Mouse (Mus musculus) kidney, embryonic 15.5 days (tissue): ENCODE data around the gene Ezh1. TPM values are rescaled to one million over a fixed set of nuclear protein-coding genes. Genes with fewer than 3 reads are reported as not detected.

Experiments used
- ATAC-seq: fragments of 200-750 bp; cut with Nextera tagmentation; replicated peaks from 2 replicates; pipeline ENCODE4 v1.8.0; 2017; ENCODE audit warnings: moderate TSS enrichment; ENCODE audit not compliant: low FRiP score
- H3K27ac ChIP-seq: fragments of 300-500 bp; sonication (generic); 2 replicates; pipeline ENCODE4 v1.5.1; 2015; ENCODE audit warnings: mild to moderate bottlenecking, inconsistent platforms
- H3K27me3 ChIP-seq: fragments of 300-500 bp; sonication (generic); 2 replicates; pipeline ENCODE4 v1.6.1; 2015; ENCODE audit warnings: inconsistent platforms
- H3K36me3 ChIP-seq: fragments of 300-500 bp; sonication (generic); 2 replicates; pipeline ENCODE4 v1.6.1; 2015; ENCODE audit warnings: inconsistent platforms
- H3K4me1 ChIP-seq: fragments of 300-500 bp; sonication (generic); 2 replicates; pipeline ENCODE4 v1.6.1; 2015; ENCODE audit warnings: inconsistent platforms
- H3K4me2 ChIP-seq: fragments of 300-500 bp; sonication (generic); 2 replicates; pipeline ENCODE4 v1.6.1; 2015; ENCODE audit warnings: moderate library complexity, mild to moderate bottlenecking, inconsistent platforms
- H3K4me3 ChIP-seq: fragments of 300-500 bp; sonication (generic); replicated peaks from 2 replicates; pipeline ENCODE4 v1.5.1; 2015; ENCODE audit warnings: mild to moderate bottlenecking, inconsistent platforms
- H3K9ac ChIP-seq: fragments of 300-500 bp; sonication (generic); 2 replicates; pipeline ENCODE4 v1.6.1; 2015; ENCODE audit warnings: mild to moderate bottlenecking, inconsistent platforms
- H3K9me3 ChIP-seq: fragments of 300-500 bp; sonication (generic); replicated peaks from 2 replicates; pipeline ENCODE4 v1.6.1; 2016; ENCODE audit warnings: inconsistent platforms
- WGBS: fragments of 180-500 bp; shearing (Covaris S2); methylation state at CpG from one replicate; pipeline ENCODE4 v1.1.7; 2015; ENCODE audit warnings: mixed read lengths; 5-methylcytosine and 5-hydroxymethylcytosine counted together
- polyA plus RNA-seq: library from polyadenylated mRNA; unstranded; fragments of >200 nt; fragmentation: Nextera tagmentation; extraction: Ambion mirVana; gene quantifications from 2 replicates; pipeline ENCODE4 v1.2.1, GENCODE M21; 2015

Gene Ezh1
- polyA plus RNA-seq, 1 experiment from 2014 or later = 27.0 TPM

GRCm38 (mm10) chr11:101194643-101195042, 31.6 kb downstream of the Ezh1 start:
- no peak overlapping the region for H3K4me2 ChIP-seq
- 82% methylated on average over 6 of the region's 6 CpGs for WGBS
- H3K9me3 ChIP-seq = no peaks in the 10 kb centered on the region
- no peaks in the 10 kb centered on the region for H3K27me3 ChIP-seq
- no peak overlapping the region for H3K4me3 ChIP-seq
- ATAC-seq = no peak
- no peak overlapping the region for H3K9ac ChIP-seq
- H3K36me3 ChIP-seq = peaks cover 73% of the 10 kb centered on the region
- H3K4me1 ChIP-seq = peaks cover 31% of the 10 kb centered on the region
- H3K27ac ChIP-seq = 0 out of 2 replicates have a peak overlapping the region, but pooled peaks have one; percentile 9

GRCm38 (mm10) chr11:101194137-101194536, 32.1 kb downstream of the Ezh1 start:
- Histone ChIP-seq H3K9me3 (no peaks in the 10 kb centered on the region), H3K4me2 (no peak overlapping the region), H3K9ac (no peak overlapping the region), H3K27ac (no peak overlapping the region), H3K4me1 (peaks cover 36% of the 10 kb centered on the region), H3K36me3 (peaks cover 68% of the 10 kb centered on the region), H3K4me3 (no peak overlapping the region), H3K27me3 (no peaks in the 10 kb centered on the region)
- WGBS = 75% methylated on average over 5 of the region's 5 CpGs
- no peak for ATAC-seq

- no peak overlapping the region for H3K9ac ChIP-seq
- no peak overlapping the region for H3K4me2 ChIP-seq
- no peak overlapping the region for H3K27ac ChIP-seq
- ATAC-seq = no peak
- peaks cover 57% of the 10 kb centered on the region for H3K36me3 ChIP-seq
- H3K9me3 ChIP-seq = no peaks in the 10 kb centered on the region
- 94% methylated on average over 7 of the region's 7 CpGs for WGBS
- no peaks in the 10 kb centered on the region for H3K27me3 ChIP-seq
- no peak overlapping the region for H3K4me3 ChIP-seq
- peaks cover 47% of the 10 kb centered on the region for H3K4me1 ChIP-seq
These were observed 33.2 kb downstream of the Ezh1 start for GRCm38 (mm10) chr11:101193076-101193475.

GRCm38 (mm10) chr11:101192646-101193045, 33.6 kb downstream of the Ezh1 start:
- no peak overlapping the region for H3K4me2 ChIP-seq
- H3K27me3 ChIP-seq = no peaks in the 10 kb centered on the region
- no peak for ATAC-seq
- H3K27ac ChIP-seq = 0 out of 2 replicates have a peak overlapping the region, but pooled peaks have one; percentile 95
- H3K9me3 ChIP-seq = no peaks in the 10 kb centered on the region
- H3K36me3 ChIP-seq = peaks cover 53% of the 10 kb centered on the region
- no peak overlapping the region for H3K4me3 ChIP-seq
- 93% methylated on average over 6 of the region's 6 CpGs for WGBS
- H3K9ac ChIP-seq = no peak overlapping the region
- H3K4me1 ChIP-seq = peaks cover 49% of the 10 kb centered on the region

- no peak for ATAC-seq
- Histone ChIP-seq H3K4me1 (peaks cover 49% of the 10 kb centered on the region), H3K4me2 (no peak overlapping the region), H3K9ac (0 out of 2 replicates have a peak overlapping the region, but pooled peaks have one; percentile 2), H3K4me3 (no peak overlapping the region), H3K27me3 (no peaks in the 10 kb centered on the region), H3K36me3 (peaks cover 47% of the 10 kb centered on the region), H3K27ac (peak overlapping the region; percentile 95; the same call in 1 of the 2 replicates), H3K9me3 (no peaks in the 10 kb centered on the region)
- 71% methylated on average over 4 of the region's 4 CpGs for WGBS
These were observed 34.3 kb downstream of the Ezh1 start for GRCm38 (mm10) chr11:101191919-101192470.

- H3K36me3 ChIP-seq = peaks cover 47% of the 10 kb centered on the region
- WGBS = 49% methylated on average over 17 of the region's 17 CpGs
- ATAC-seq = no peak
- peak overlapping the region; percentile 95 for H3K27ac ChIP-seq
- no peak overlapping the region for H3K4me3 ChIP-seq
- no peak overlapping the region for H3K9ac ChIP-seq
- H3K4me2 ChIP-seq = no peak overlapping the region
- no peaks in the 10 kb centered on the region for H3K9me3 ChIP-seq
- H3K4me1 ChIP-seq = peaks cover 49% of the 10 kb centered on the region
- H3K27me3 ChIP-seq = no peaks in the 10 kb centered on the region
These were observed 35.1 kb downstream of the Ezh1 start for GRCm38 (mm10) chr11:101190913-101191907.

- Histone ChIP-seq H3K9me3 (no peaks in the 10 kb centered on the region), H3K36me3 (peaks cover 44% of the 10 kb centered on the region), H3K27me3 (no peaks in the 10 kb centered on the region), H3K27ac (peak overlapping the region; percentile 95), H3K4me3 (no peak overlapping the region), H3K9ac (no peak overlapping the region), H3K4me2 (0 out of 2 replicates have a peak overlapping the region, but pooled peaks have one; percentile 20), H3K4me1 (peaks cover 49% of the 10 kb centered on the region)
- peak; percentile 41; the same call in 1 of the 2 replicates for ATAC-seq
- WGBS = 32% methylated on average over 8 of the region's 8 CpGs
These were observed 35.9 kb downstream of the Ezh1 start for GRCm38 (mm10) chr11:101190181-101190912.

GRCm38 (mm10) chr11:101189495-101190180, 36.6 kb downstream of the Ezh1 start:
- WGBS = 4% methylated on average over 6 of the region's 6 CpGs
- H3K9me3 ChIP-seq = no peaks in the 10 kb centered on the region
- ATAC-seq = peak; percentile 89
- H3K4me1 ChIP-seq = peaks cover 49% of the 10 kb centered on the region
- H3K36me3 ChIP-seq = peaks cover 37% of the 10 kb centered on the region
- H3K9ac ChIP-seq = no peak overlapping the region
- peak overlapping the region; percentile 20; the same call in 1 of the 2 replicates for H3K4me2 ChIP-seq
- H3K4me3 ChIP-seq = no peak overlapping the region
- no peaks in the 10 kb centered on the region for H3K27me3 ChIP-seq
- peak overlapping the region; percentile 95 for H3K27ac ChIP-seq

- H3K4me3 ChIP-seq = no peak overlapping the region
- 0 out of 2 replicates have a peak overlapping the region, but pooled peaks have one; percentile 9 for H3K4me2 ChIP-seq
- no peak overlapping the region for H3K9ac ChIP-seq
- peaks cover 23% of the 10 kb centered on the region for H3K36me3 ChIP-seq
- peaks cover 45% of the 10 kb centered on the region for H3K4me1 ChIP-seq
- WGBS = 78% methylated on average over 11 of the region's 11 CpGs
- H3K27me3 ChIP-seq = no peaks in the 10 kb centered on the region
- ATAC-seq = no peak
- no peaks in the 10 kb centered on the region for H3K9me3 ChIP-seq
- peak overlapping the region; percentile 95 for H3K27ac ChIP-seq
These were observed 38.0 kb downstream of the Ezh1 start for GRCm38 (mm10) chr11:101188166-101188805.

GRCm38 (mm10) chr11:101187541-101187940, 38.7 kb downstream of the Ezh1 start:
- H3K27ac ChIP-seq = no peak overlapping the region
- no peak overlapping the region for H3K4me3 ChIP-seq
- H3K4me2 ChIP-seq = no peak overlapping the region
- no peaks in the 10 kb centered on the region for H3K9me3 ChIP-seq
- peaks cover 45% of the 10 kb centered on the region for H3K4me1 ChIP-seq
- peaks cover 16% of the 10 kb centered on the region for H3K36me3 ChIP-seq
- ATAC-seq = no peak
- no peak overlapping the region for H3K9ac ChIP-seq
- no peaks in the 10 kb centered on the region for H3K27me3 ChIP-seq
- WGBS = 93% methylated on average over 5 of the region's 5 CpGs
